Mouse (Mus musculus) adrenal gland, postnatal 25 days (tissue): ENCODE results near the gene Nedd9. TPM values are rescaled to one million over a fixed set of nuclear protein-coding genes. Genes with fewer than 3 reads are reported as not detected.
"Not testable (repeated sequence)": the region's sequence is repeated elsewhere in the genome, so short reads cannot be mapped to it uniquely, and the experiment has no call there.

Source experiments
- DNase-seq: peaks from one replicate; pipeline ENCODE4 v3.0.0; 2021; ENCODE audit warnings: mixed read lengths
- total RNA-seq: library from RNA; stranded (reverse); gene quantifications from 2 replicates; pipeline ENCODE4 v1.2.3, GENCODE M21; 2021

Gene Nedd9
- total RNA-seq, 1 experiment from 2014 or later: 22.7 TPM

- no peak for DNase-seq
These were observed 188.6 kb downstream of the Nedd9 start for GRCm38 (mm10) chr13:41298533-41298932.

GRCm38 (mm10) chr13:41296396-41296795, 190.8 kb downstream of the Nedd9 start:
- no peak for DNase-seq

- DNase-seq: no peak
These were observed 191.3 kb downstream of the Nedd9 start for GRCm38 (mm10) chr13:41295886-41296285.

DNA sequence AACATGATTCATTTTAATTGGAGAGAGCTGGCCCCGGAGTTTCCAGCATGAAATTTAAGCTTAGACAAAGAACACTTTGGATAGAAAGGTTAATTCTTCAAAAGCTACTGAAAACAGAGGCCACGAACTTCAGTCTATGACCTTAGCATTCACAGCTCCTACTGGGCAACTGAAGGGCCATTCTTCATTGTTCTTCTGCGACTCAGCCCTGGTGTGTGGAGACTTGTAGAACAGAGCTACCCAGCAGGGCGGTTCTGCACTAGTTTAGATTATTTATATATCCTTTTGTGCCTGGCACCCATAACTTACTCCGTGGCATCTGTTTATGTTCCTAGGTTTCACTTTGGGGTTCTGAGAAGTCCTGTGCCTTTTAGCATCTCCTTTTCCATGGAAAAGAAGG, 193.6 kb downstream of the Nedd9 start:
- DNase-seq: no peak

- no peak for DNase-seq
These were observed 195.6 kb downstream of the Nedd9 start for GRCm38 (mm10) chr13:41291466-41291974.

GRCm38 (mm10) chr13:41286285-41286684, 200.9 kb downstream of the Nedd9 start:
- DNase-seq: no peak

- no peak for DNase-seq
These were observed 201.7 kb downstream of the Nedd9 start for GRCm38 (mm10) chr13:41285448-41285847.

GRCm38 (mm10) chr13:41283256-41283655, 203.9 kb downstream of the Nedd9 start:
- peak; percentile 65 for DNase-seq

GRCm38 (mm10) chr13:41280696-41281095, 206.5 kb downstream of the Nedd9 start:
- DNase-seq: no peak

- DNase-seq: no peak
These were observed 213.1 kb downstream of the Nedd9 start, which contains the start of gene Gm17364 for GRCm38 (mm10) chr13:41273927-41274650. Gene Gm17364, minus strand, starts transcription at chr13:41273977.

- DNase-seq: no peak
These were observed 219.2 kb downstream of the Nedd9 start for GRCm38 (mm10) chr13:41267827-41268408.

DNA sequence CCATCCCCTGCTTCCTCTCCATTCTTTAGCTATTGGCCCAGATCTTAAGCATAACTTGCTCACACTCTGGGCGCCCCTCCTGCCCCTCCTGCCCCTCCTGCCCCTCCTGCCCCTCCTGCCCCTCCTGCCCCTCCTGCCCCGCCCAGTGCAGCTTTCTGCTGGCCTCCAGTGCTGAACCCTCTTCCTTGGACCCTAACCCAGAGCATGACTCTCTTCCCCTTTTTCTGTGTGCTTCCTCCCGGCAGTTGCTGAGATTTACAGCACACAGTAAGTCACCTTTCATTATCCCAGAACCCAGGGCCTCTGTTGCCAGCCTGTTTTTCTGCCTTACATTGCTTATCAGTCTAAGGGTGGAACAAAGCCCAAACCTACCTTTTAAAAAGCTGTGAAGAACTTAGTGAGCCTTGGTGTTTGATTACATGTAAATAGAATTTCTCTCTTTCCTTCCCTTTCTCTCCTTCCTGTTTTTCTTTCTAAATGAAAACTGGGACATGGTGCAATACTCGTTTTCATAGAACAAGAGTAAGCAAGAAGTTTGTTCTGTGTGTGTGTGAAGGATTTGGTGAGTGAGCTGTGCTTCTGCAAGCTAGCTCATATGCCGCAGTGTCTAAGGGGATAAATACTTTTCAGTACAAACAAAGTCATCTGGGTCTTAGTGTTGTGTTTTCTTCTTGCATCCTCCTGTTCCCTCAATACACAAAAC, 223.7 kb downstream of the Nedd9 start:
- DNase-seq: no peak

- DNase-seq: not testable (repeated sequence)
These were observed 225.5 kb downstream of the Nedd9 start for GRCm38 (mm10) chr13:41261617-41262016.

Other genes starting within 250 kb of the Nedd9 start
- 11.0 and 14.4 TPM in 2 replicates for gene Smim13, start 237.5 kb downstream of the Nedd9 start, total RNA-seq
- not detected in 2 replicates for gene Gm17364, start 213.4 kb downstream of the Nedd9 start, total RNA-seq
- 22.9 and 30.1 TPM in 2 replicates for gene Tmem170b, start 118.5 kb upstream of the Nedd9 start, total RNA-seq